Mouse (Mus musculus) bone marrow macrophage, adult 2 months (primary cell): Measurements from ENCODE around the gene Abca4. TPM values are rescaled to one million over a fixed set of nuclear protein-coding genes. Genes with fewer than 3 reads are reported as not detected.
"Not testable (repeated sequence)": the region's sequence is repeated elsewhere in the genome, so short reads cannot be mapped to it uniquely, and the experiment has no call there.

Source experiments
- H3K27ac ChIP-seq: 2 replicates; pipeline ENCODE4 v1.5.1; 2012; ENCODE audit warnings: low read depth, low read length; ENCODE audit not compliant: insufficient read depth
- H3K4me1 ChIP-seq: 2 replicates; pipeline ENCODE4 v1.6.1; 2012; ENCODE audit warnings: low read length; ENCODE audit not compliant: control insufficient read depth, insufficient read depth
- H3K4me3 ChIP-seq: 2 replicates; pipeline ENCODE4 v1.5.1; 2012; ENCODE audit warnings: mild to moderate bottlenecking, low read length, moderate library complexity; ENCODE audit not compliant: insufficient read depth
- CTCF ChIP-seq: IDR thresholded peaks from 2 replicates; pipeline ENCODE4 v1.5.1; 2012; ENCODE audit warnings: low read depth, mild to moderate bottlenecking, low read length, moderate library complexity
- POLR2A ChIP-seq: IDR thresholded peaks from 2 replicates; pipeline ENCODE4 v1.6.1; 2012; ENCODE audit warnings: mild to moderate bottlenecking, low read depth, low read length, borderline replicate concordance
- polyA plus RNA-seq: library from polyadenylated mRNA; stranded (reverse); fragments of >200 nt; gene quantifications from 2 replicates; pipeline ENCODE4 v1.2.4, GENCODE M21; 2012; ENCODE audit not compliant: missing spikeins, insufficient read depth, insufficient read length

Gene Abca4
- polyA plus RNA-seq, 1 experiment = not detected

DNA sequence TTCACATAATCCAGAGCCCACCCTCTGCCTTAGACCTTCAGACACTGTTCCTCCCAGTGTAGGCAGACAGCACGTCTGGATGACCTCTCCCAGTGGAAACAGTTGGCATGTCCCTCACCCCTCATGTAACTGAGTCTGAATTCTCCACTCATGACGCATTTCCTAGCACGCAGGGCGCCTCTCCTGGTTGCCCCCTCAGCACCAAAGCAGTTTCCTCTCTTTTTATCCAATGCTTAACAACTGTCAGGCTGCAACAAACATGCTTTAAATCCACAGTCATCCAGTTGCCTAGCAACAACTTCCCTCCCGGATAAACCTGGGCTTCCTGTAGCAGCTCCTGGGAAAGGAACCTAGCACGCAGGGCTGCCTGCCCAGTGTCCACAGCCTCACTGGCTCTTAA, 33.9 kb downstream of the Abca4 start:
- H3K4me3 ChIP-seq = no peak overlapping the region
- no peak overlapping the region for H3K27ac ChIP-seq
- H3K4me1 ChIP-seq = no peaks in the 10 kb centered on the region
- TF ChIP-seq CTCF = no peak
- no peak for TF ChIP-seq POLR2A

GRCm38 (mm10) chr3:122079172-122079571, 34.9 kb downstream of the Abca4 start:
- Histone ChIP-seq H3K4me3 (no peak overlapping the region), H3K4me1 (no peaks in the 10 kb centered on the region), H3K27ac (no peak overlapping the region)
- TF ChIP-seq CTCF (no peak), POLR2A (no peak)

DNA sequence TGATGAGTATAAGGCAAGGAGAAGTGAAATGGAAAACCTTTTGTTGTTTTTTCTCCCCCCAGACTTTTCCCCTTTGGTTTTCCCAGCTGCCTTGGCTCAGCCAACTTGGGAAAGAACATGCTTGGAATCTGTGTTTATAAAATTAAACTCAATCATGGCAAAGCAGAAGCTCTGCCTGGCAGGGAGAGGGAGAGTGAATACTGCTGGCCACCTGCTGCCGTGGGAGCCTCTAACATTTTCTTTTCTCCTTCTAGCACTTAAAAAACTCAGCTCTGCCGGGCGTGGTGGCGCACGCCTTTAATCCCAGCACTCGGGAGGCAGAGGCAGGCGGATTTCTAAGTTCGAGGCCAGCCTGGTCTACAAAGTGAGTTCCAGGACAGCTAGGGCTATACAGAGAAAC, 37.4 kb downstream of the Abca4 start:
- H3K4me1 ChIP-seq, H3K4me3 ChIP-seq, H3K27ac ChIP-seq: not testable (repeated sequence)

- TF ChIP-seq CTCF = no peak
- TF ChIP-seq POLR2A = no peak
- Histone ChIP-seq H3K4me3 (no peak overlapping the region), H3K27ac (no peak overlapping the region), H3K4me1 (no peaks in the 10 kb centered on the region)
These were observed 38.1 kb downstream of the Abca4 start for GRCm38 (mm10) chr3:122082338-122082737.

GRCm38 (mm10) chr3:122085157-122085989, 41.1 kb downstream of the Abca4 start:
- Histone ChIP-seq H3K4me1 (peaks cover under 1% of the 10 kb centered on the region), H3K27ac (no peak overlapping the region), H3K4me3 (no peak overlapping the region)
- TF ChIP-seq POLR2A (no peak), CTCF (no peak)

DNA sequence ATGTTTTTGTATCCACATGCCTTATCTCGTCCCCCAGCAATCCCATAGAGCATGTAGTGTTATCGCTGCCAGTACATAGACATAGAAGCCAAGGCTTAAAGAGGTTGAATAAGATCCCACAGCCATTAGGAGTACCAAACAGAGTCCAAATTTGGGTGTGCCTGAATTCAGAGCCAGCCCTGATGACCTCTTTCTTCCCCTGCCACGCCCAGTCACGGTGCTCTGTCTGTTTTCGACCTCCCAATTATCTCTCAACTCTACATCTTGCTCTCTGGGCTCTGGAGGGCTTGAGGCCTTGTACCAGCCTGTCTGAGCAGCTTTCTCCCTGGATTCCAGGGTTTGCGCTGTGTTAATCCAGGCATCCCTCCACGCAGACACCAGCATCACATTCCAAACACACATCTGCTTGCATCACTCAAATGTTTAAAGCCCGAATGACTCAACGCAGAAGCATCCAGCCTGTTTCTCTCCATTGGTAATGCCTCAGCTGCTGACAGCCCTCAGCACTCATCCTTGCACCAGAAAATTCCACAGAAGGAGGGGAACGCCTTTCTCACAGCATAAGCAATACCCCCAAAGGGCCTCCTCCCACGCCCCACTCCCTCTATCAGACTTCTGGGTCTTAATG, 43.9 kb downstream of the Abca4 start:
- Histone ChIP-seq H3K27ac (no peak overlapping the region), H3K4me3 (no peak overlapping the region), H3K4me1 (peaks cover 6% of the 10 kb centered on the region)
- TF ChIP-seq CTCF (no peak), POLR2A (no peak)

- Histone ChIP-seq H3K4me1 (peaks cover 6% of the 10 kb centered on the region), H3K27ac (no peak overlapping the region), H3K4me3 (no peak overlapping the region)
- no peak for TF ChIP-seq POLR2A
- no peak for TF ChIP-seq CTCF
These were observed 46.1 kb downstream of the Abca4 start for GRCm38 (mm10) chr3:122090338-122090737.

- TF ChIP-seq POLR2A = no peak
- TF ChIP-seq CTCF = no peak
- Histone ChIP-seq H3K27ac (no peak overlapping the region), H3K4me1 (no peaks in the 10 kb centered on the region), H3K4me3 (no peak overlapping the region)
These were observed 55.5 kb downstream of the Abca4 start for GRCm38 (mm10) chr3:122099713-122100112.

GRCm38 (mm10) chr3:122102091-122102490, 57.8 kb downstream of the Abca4 start:
- Histone ChIP-seq H3K4me1 (no peaks in the 10 kb centered on the region), H3K27ac (no peak overlapping the region), H3K4me3 (no peak overlapping the region)
- TF ChIP-seq CTCF (no peak), POLR2A (no peak)
